Mouse (Mus musculus) bone marrow macrophage, adult 2 months (primary cell): Measurements from ENCODE around the gene Spint2. TPM values are rescaled to one million over a fixed set of nuclear protein-coding genes. Genes with fewer than 3 reads are reported as not detected.
"Not testable (repeated sequence)": the region's sequence is repeated elsewhere in the genome, so short reads cannot be mapped to it uniquely, and the experiment has no call there.

Source experiments
- H3K27ac ChIP-seq: 2 replicates; pipeline ENCODE4 v1.5.1; 2012; ENCODE audit warnings: low read depth, low read length; ENCODE audit not compliant: insufficient read depth
- H3K4me1 ChIP-seq: 2 replicates; pipeline ENCODE4 v1.6.1; 2012; ENCODE audit warnings: low read length; ENCODE audit not compliant: control insufficient read depth, insufficient read depth
- H3K4me3 ChIP-seq: 2 replicates; pipeline ENCODE4 v1.5.1; 2012; ENCODE audit warnings: mild to moderate bottlenecking, low read length, moderate library complexity; ENCODE audit not compliant: insufficient read depth
- CTCF ChIP-seq: IDR thresholded peaks from 2 replicates; pipeline ENCODE4 v1.5.1; 2012; ENCODE audit warnings: low read depth, mild to moderate bottlenecking, low read length, moderate library complexity
- POLR2A ChIP-seq: IDR thresholded peaks from 2 replicates; pipeline ENCODE4 v1.6.1; 2012; ENCODE audit warnings: mild to moderate bottlenecking, low read depth, low read length, borderline replicate concordance
- polyA plus RNA-seq: library from polyadenylated mRNA; stranded (reverse); fragments of >200 nt; gene quantifications from 2 replicates; pipeline ENCODE4 v1.2.4, GENCODE M21; 2012; ENCODE audit not compliant: missing spikeins, insufficient read depth, insufficient read length

Spint2 gene
- polyA plus RNA-seq, 1 experiment, result 0.91 TPM

DNA sequence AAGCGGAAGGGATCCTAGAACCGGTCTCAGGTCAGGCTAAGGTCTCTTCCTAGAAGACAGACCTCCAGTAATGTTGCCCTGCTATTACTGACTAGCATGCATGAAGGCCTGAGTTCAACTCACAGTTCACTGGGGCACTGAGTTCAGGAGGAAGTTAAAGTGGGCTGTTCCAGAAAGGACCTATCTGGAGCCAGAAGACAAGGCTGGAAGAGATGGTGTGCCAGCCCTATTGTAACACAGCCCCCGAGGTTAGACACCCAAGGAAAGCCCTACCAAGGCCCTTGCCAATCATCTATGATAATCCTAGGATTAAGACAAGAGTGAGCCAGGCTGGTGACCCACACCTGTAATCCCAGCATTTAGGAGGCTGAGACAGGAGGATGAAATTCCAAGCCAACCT is 50.2 kb downstream of the Spint2 start:
- Histone ChIP-seq H3K4me3 (peak overlapping the region; percentile 82), H3K27ac (peak overlapping the region; percentile 49), H3K4me1 (peaks cover 43% of the 10 kb centered on the region)
- TF ChIP-seq POLR2A (no peak), CTCF (no peak)

DNA sequence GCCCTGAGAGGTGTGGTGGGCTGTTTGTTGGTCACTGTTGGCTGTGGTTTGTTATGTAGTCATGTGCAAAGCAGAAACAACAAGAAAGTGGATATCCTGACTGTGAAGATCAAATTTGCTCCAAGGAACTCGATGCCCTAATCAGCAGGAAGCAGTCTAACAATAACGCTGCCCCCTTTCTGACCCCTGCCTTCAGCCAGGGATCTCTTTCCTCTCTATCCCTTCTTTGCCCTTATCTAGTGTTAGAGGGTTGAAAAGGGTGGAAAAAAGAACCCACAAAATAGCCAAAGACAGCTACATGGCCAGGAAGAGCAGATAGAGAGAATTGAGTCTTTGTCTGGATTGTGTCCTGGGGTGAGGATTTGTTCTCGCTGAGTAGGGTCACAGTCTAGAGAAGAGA is 51.2 kb downstream of the Spint2 start:
- Histone ChIP-seq H3K4me1 (peaks cover 43% of the 10 kb centered on the region), H3K4me3 (no peak overlapping the region), H3K27ac (no peak overlapping the region)
- TF ChIP-seq CTCF (no peak), POLR2A (no peak)

DNA sequence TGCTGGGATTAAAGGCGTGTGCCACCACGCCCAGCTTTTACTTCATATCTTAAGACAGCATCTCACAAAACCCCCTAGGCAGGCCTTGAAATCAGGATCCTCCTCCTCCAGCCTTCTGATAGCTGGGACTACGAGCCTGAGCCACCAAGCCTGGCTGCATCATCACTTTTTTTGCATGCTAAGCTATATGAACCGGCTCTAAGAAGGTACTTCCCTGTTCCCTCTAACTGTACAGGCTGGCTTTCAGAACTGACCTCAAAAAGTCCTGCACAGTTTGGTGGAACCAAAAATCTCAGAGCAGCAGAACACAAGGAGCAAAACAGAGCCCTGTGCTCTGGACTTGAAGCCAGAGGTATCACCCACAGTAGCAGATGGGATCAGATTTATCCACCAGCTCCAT is 53.5 kb downstream of the Spint2 start:
- Histone ChIP-seq H3K4me1 (peaks cover 35% of the 10 kb centered on the region), H3K27ac (peak overlapping the region; percentile 77), H3K4me3 (no peak overlapping the region)
- TF ChIP-seq CTCF (no peak), POLR2A (no peak)

DNA sequence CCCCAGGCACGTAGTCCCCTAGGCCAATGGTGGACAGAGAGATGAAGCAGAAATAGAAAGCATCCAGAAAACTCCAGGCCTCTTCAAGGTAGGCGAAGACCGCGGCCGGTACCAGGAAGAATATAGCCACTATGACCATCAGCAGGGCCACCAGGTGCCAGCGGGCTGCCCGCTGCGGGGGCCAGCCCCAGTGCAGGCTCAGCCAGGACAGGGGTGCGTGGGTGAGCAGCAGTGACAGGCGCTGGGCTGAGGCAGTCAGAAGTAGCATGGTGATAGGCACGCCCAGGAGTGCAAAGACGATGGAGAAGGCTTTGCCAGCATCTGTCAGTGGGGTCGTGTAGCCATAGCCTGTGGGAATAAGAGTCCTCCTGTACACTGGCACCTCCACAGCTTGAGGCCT is 56.2 kb downstream of the Spint2 start:
- TF ChIP-seq CTCF (no peak), POLR2A (no peak)
- H3K4me1 ChIP-seq, result peaks cover 25% of the 10 kb centered on the region

DNA sequence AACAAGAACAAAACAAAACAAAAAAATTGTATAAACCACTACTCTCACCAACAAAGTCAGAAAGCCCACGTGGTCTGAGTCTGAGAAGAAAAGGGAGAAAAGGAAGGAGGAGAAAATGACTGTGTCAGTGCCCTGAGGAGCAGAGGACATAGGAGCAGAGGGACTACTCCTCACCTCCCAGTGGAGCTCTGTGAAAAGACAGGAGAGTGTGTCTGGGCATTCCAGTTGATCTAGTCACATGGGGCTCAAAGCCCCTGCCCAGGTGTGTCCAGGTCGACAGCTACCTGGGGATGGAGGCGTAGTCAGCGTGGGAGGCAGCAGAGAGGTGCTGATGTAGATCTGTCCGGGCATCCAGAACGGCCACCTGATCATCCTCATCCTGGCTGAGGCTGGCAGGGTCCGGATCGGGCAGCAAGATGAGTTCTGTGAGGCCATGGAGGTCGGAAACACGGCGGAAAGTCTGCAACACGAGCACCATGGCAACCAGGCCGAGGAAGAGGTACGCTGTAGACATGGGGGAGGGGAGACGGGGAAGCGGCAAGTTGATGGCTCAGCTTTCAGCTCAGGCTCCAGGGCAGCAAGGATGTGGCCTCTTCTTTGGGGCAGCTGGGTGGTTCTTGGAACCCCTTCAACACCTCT is 56.8 kb downstream of the Spint2 start:
- Histone ChIP-seq H3K4me3 (no peak overlapping the region), H3K4me1 (peaks cover 22% of the 10 kb centered on the region), H3K27ac (no peak overlapping the region)
- no peak for TF ChIP-seq POLR2A
- TF ChIP-seq CTCF, result no peak

More for the DNA sequence above, 56.2 kb downstream of the Spint2 start:
- Histone ChIP-seq H3K4me3 (no peak overlapping the region), H3K27ac (no peak overlapping the region)

DNA sequence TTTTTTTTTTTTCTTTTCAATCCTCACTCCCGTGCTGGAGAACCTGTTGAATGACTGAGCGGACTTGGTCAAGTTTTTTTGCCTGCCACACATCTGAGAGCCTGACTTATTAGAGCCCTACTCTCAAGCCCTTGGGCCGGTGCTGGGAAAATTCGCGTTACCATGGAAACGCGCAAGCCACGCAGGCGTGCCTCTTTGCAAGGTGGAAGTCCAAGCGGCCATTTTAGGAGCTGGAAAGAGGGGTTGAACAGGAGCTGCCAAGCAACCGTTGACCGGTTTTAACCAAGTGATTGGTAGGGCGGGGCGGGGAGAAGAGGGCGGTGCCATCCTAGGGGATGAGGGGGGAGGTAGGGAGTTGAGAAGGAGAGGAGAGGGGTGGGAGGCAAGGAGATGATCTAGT is 66.9 kb downstream of the Spint2 start:
- no peak overlapping the region for H3K4me3 ChIP-seq
- TF ChIP-seq POLR2A (no peak), CTCF (no peak)
- peaks cover 4% of the 10 kb centered on the region; the same call in 1 of the 2 replicates for H3K4me1 ChIP-seq
- H3K27ac ChIP-seq, result no peak overlapping the region

DNA sequence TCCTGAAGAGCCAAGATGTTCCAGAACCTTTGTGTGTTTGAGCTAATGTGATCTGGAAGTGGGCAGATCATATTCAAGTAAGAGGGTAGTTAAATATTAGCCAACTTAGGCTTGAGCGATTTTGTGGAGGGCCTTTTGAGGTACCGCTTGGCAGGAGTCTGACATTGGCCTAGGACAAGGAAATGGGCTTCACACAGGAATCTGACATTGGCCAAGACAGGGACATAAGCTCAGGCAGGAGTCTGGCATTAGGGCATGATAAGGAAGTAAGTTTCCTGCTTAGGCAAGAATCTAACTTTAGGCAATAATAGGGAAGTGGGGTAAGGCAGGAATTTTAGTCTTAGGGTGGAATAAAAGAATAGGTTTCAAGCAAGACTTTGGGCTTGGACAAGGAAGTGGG is 67.5 kb downstream of the Spint2 start:
- no peak for TF ChIP-seq POLR2A
- no peak for TF ChIP-seq CTCF
- Histone ChIP-seq H3K4me1 (peaks cover 6% of the 10 kb centered on the region; the same call in 1 of the 2 replicates), H3K4me3 (no peak overlapping the region), H3K27ac (no peak overlapping the region)

DNA sequence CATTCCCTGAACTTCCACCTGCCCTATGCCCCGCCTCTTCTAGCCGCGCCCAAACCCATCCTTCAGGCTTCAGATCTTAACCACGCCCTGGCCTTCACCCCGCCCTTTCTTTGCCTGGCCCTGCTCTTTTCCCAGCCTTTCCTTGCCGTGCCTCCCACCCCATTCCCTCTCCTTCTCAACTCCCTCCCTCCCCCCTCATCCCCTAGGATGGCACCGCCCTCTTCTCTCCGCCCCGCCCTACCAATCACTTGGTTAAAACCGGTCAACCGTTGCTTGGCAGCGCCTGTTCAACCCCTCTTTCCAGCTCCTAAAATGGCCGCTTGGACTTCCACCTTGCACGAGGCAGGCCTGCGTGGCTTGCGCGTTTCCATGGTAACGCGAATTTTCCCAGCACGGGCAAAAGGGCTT is 68.0 kb downstream of the Spint2 start, which contains the start of gene Catsperg1:
Catsperg1 (minus strand) TSS at position 361 of the 408 bp plus-strand sequence.
- no peak for TF ChIP-seq CTCF
- no peak for TF ChIP-seq POLR2A
- Histone ChIP-seq H3K4me3 (no peak within 1 kb of the TSS), H3K4me1 (peaks cover 6% of the 10 kb centered on the region; the same call in 1 of the 2 replicates), H3K27ac (no peak within 1 kb of the TSS)

DNA sequence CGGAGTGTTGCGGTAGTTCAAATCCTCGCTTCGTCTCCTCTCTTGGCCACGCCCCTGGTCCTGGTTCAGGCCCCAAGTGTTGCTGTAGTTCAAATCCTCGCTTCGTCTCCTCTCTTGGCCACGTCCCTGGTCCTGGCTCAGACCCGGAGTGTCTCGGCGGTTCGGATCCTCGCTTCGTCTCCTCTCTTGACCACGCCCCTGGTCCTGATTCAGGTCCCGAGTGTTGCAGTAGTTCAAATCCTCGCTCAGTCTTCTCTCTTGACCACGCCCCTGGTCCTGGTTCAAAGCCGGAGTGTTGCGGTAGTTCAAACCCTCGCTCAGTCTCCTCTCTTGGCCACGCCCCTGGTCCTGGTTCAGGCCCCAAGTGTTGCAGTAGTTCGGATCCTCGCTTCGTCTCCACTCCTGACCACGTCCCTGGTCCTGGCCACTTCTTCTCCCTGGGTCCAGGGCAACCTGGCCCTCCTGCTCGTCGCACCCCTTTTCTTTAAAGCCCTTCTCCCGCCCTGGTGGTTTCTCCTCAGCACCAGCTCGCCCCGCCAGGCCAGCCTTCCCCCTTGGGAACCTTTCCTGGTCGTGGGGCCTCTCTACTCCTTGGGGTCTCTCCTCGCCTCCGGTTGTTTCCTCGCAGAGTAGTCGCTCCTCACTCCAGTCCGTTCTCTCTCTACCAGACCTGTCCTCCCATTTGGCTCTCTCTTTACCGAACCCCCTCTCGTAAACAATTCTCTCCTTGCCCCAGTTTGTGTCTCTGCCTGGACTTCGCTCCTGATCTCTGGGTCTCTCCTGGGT is 68.7 kb downstream of the Spint2 start:
- not testable (repeated sequence) for H3K4me1 ChIP-seq, H3K27ac ChIP-seq, H3K4me3 ChIP-seq

DNA sequence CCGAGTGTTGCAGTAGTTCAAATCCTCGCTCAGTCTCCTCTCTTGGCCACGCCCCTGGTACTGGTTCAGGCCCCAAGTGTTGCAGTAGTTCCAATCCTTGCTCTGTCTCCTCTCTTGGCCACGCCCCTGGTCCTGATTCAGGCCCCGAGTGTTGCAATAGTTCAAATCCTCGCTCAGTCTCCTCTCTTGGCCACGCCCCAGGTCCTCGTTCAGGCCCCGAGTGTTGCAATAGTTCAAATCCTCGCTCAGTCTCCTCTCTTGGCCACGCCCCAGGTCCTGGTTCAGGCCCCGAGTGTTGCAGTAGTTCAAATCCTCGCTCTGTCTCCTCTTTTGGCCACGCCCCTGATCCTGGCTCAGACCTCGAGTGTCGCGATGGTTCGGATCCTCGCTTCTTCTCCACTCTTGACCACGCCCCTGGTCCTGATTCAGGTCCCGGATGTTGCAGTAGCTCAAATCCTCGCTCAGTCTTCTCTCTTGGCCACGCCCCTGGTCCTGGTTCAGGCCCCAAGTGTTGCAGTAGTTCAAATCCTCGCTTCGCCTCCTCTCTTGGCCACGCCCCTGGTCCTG is 69.4 kb downstream of the Spint2 start:
- peaks cover 6% of the 10 kb centered on the region; the same call in 1 of the 2 replicates for H3K4me1 ChIP-seq
- TF ChIP-seq POLR2A, result no peak
- no peak for TF ChIP-seq CTCF
- H3K27ac ChIP-seq, result peak overlapping the region; percentile 73
- peak overlapping the region; percentile 48 for H3K4me3 ChIP-seq
